Mouse (Mus musculus) MEL (cell line): ENCODE results near the gene Sergef. TPM values are rescaled to one million over a fixed set of nuclear protein-coding genes. Genes with fewer than 3 reads are reported as not detected.

ENCODE experiments used
- DNase-seq: peaks from one replicate; pipeline ENCODE4 v3.0.0; 2011; ENCODE audit warnings: low read depth, low spot score
- H3K27ac ChIP-seq: 2 replicates; pipeline ENCODE4 v1.5.1; 2012; ENCODE audit warnings: low read depth, mild to moderate bottlenecking, control low read depth, low read length, moderate library complexity; ENCODE audit not compliant: control insufficient read depth
- H3K27me3 ChIP-seq, 2 experiments: fragments of 150-350 bp in 1 of 2; sonication (generic) in 1 of 2; 2 replicates each; pipeline ENCODE4 v1.6.1; 2012; ENCODE audit warnings: low read length in 2 of 2, mild to moderate bottlenecking in 2 of 2, improper control_type of control experiment in 1 of 2, moderate library complexity in 1 of 2; ENCODE audit not compliant: insufficient read depth in 2 of 2, control insufficient read depth in 1 of 2
- H3K36me3 ChIP-seq, 2 experiments: 2 replicates each; pipeline ENCODE4 v1.6.1; 2012 to 2014; ENCODE audit warnings: low read length in 2 of 2, improper control_type of control experiment in 1 of 2, inconsistent platforms in 1 of 2, mild to moderate bottlenecking in 1 of 2; ENCODE audit not compliant: insufficient read depth in 2 of 2, control insufficient read depth in 1 of 2
- H3K4me1 ChIP-seq, 2 experiments: fragments of 150-350 bp in 1 of 2; sonication (generic) in 1 of 2; 2 replicates each; pipeline ENCODE4 v1.6.1; 2012; ENCODE audit warnings: low read length in 2 of 2, improper control_type of control experiment in 1 of 2, mild to moderate bottlenecking in 1 of 2; ENCODE audit not compliant: insufficient read depth in 2 of 2, control insufficient read depth in 1 of 2
- H3K4me3 ChIP-seq, 2 experiments: fragments of 150-350 bp in 1 of 2; sonication (generic) in 1 of 2; 2 replicates each; pipeline ENCODE4 v1.5.1; 2012; ENCODE audit warnings: low read depth in 2 of 2, low read length in 2 of 2, mild to moderate bottlenecking in 2 of 2, moderate library complexity in 2 of 2, control low read depth in 1 of 2, improper control_type of control experiment in 1 of 2; ENCODE audit not compliant: control insufficient read depth in 1 of 2, insufficient read depth in 1 of 2
- H3K79me2 ChIP-seq: 2 replicates; pipeline ENCODE4 v1.6.1; 2012; ENCODE audit warnings: mild to moderate bottlenecking, low read length, moderate library complexity; ENCODE audit not compliant: control insufficient read depth, poor library complexity, insufficient read depth
- H3K9ac ChIP-seq: 2 replicates; pipeline ENCODE4 v1.6.1; 2012; ENCODE audit warnings: low read depth, mild to moderate bottlenecking, control low read depth, low read length, moderate library complexity; ENCODE audit not compliant: control insufficient read depth, poor library complexity, severe bottlenecking
- H3K9me3 ChIP-seq: fragments of 150-350 bp; sonication (generic); replicated peaks from 2 replicates; pipeline ENCODE4 v1.6.1; 2012; ENCODE audit warnings: mild to moderate bottlenecking, low read length, improper control_type of control experiment, moderate library complexity; ENCODE audit not compliant: insufficient read depth
- CHD2 ChIP-seq: IDR thresholded peaks from 2 replicates; pipeline ENCODE4 v1.6.1; 2011; ENCODE audit warnings: low read length, improper control_type of control experiment
- CTCF ChIP-seq, 3 experiments: IDR thresholded peaks in 2 of 3; conservative IDR thresholded peaks in 1 of 3; 2 replicates each; pipeline ENCODE4 v1.5.1; 2011 to 2012; ENCODE audit warnings: low read length in 3 of 3, low read depth in 2 of 3, mild to moderate bottlenecking in 2 of 3, improper control_type of control experiment in 1 of 3, inconsistent platforms in 1 of 3, mixed read lengths in 1 of 3, moderate library complexity in 1 of 3; ENCODE audit not compliant: control insufficient read depth in 1 of 3, insufficient read depth in 1 of 3, poor library complexity in 1 of 3, severe bottlenecking in 1 of 3
- ETS1 ChIP-seq: IDR thresholded peaks from 2 replicates; pipeline ENCODE4 v1.6.1; 2012; ENCODE audit warnings: low read depth, mild to moderate bottlenecking, inconsistent platforms, low read length, improper control_type of control experiment, moderate library complexity
- HCFC1 ChIP-seq: IDR thresholded peaks from 2 replicates; pipeline ENCODE4 v1.6.1; 2012; ENCODE audit warnings: low read depth, mild to moderate bottlenecking, inconsistent platforms, low read length, improper control_type of control experiment, moderate library complexity
- MAX ChIP-seq: IDR thresholded peaks from 2 replicates; pipeline ENCODE4 v1.6.1; 2011; ENCODE audit warnings: low read length, improper control_type of control experiment
- MEF2A ChIP-seq: IDR thresholded peaks from 2 replicates; pipeline ENCODE4 v1.6.1; 2014; ENCODE audit warnings: low read depth, mild to moderate bottlenecking, inconsistent platforms, low read length, improper control_type of control experiment; ENCODE audit not compliant: poor library complexity, insufficient replicate concordance, severe bottlenecking; ENCODE audit errors: extremely low read depth
- MXI1 ChIP-seq: IDR thresholded peaks from 2 replicates; pipeline ENCODE4 v1.6.1; 2011; ENCODE audit warnings: mild to moderate bottlenecking, low read depth, low read length, improper control_type of control experiment
- MYB ChIP-seq: IDR thresholded peaks from 2 replicates; pipeline ENCODE4 v1.6.1; 2011; ENCODE audit warnings: mild to moderate bottlenecking, low read depth, low read length, improper control_type of control experiment
- MYC ChIP-seq: IDR thresholded peaks from 2 replicates; pipeline ENCODE4 v1.6.1; 2011; ENCODE audit warnings: low read depth, mild to moderate bottlenecking, low read length, improper control_type of control experiment, moderate library complexity
- POLR2AphosphoS2 ChIP-seq: IDR thresholded peaks from 2 replicates; pipeline ENCODE4 v1.6.1; 2011; ENCODE audit warnings: low read length, improper control_type of control experiment
- POLR2AphosphoS5 ChIP-seq: IDR thresholded peaks from 2 replicates; pipeline ENCODE4 v1.6.1; 2012; ENCODE audit warnings: low read depth, borderline replicate concordance, mild to moderate bottlenecking, inconsistent platforms, low read length, moderate library complexity, mixed read lengths
- RAD21 ChIP-seq: IDR thresholded peaks from 2 replicates; pipeline ENCODE4 v1.6.1; 2011; ENCODE audit warnings: mild to moderate bottlenecking, low read depth, low read length, improper control_type of control experiment
- SMC3 ChIP-seq: IDR thresholded peaks from 2 replicates; pipeline ENCODE4 v1.6.1; 2011; ENCODE audit warnings: low read depth, low read length, improper control_type of control experiment
- TAL1 ChIP-seq: IDR thresholded peaks from 2 replicates; pipeline ENCODE4 v1.6.1; 2012; ENCODE audit warnings: mild to moderate bottlenecking, inconsistent platforms, low read length, moderate library complexity, mixed read lengths
- USF1 ChIP-seq: IDR thresholded peaks from 2 replicates; pipeline ENCODE4 v1.6.1; 2014; ENCODE audit warnings: low read depth, mild to moderate bottlenecking, inconsistent platforms, low read length, improper control_type of control experiment, moderate library complexity
- USF2 ChIP-seq, 2 experiments: IDR thresholded peaks; 2 replicates each; pipeline ENCODE4 v1.6.1; 2011 to 2012; ENCODE audit warnings: improper control_type of control experiment in 2 of 2, low read length in 2 of 2, borderline replicate concordance in 1 of 2, inconsistent platforms in 1 of 2, low read depth in 1 of 2, mild to moderate bottlenecking in 1 of 2; ENCODE audit not compliant: insufficient read depth in 1 of 2
- ZC3H11A ChIP-seq: IDR thresholded peaks from 2 replicates; pipeline ENCODE4 v1.6.1; 2012; ENCODE audit warnings: low read depth, mild to moderate bottlenecking, inconsistent platforms, low read length, improper control_type of control experiment
- ZMIZ1 ChIP-seq: IDR thresholded peaks from 2 replicates; pipeline ENCODE4 v1.6.1; 2012; ENCODE audit warnings: low read depth, mild to moderate bottlenecking, inconsistent platforms, low read length, improper control_type of control experiment, moderate library complexity
- ZNF384 ChIP-seq: IDR thresholded peaks from 2 replicates; pipeline ENCODE4 v1.6.1; 2012; ENCODE audit warnings: low read depth, mild to moderate bottlenecking, inconsistent platforms, low read length, improper control_type of control experiment
- polyA plus RNA-seq, 2 experiments: library from polyadenylated mRNA; stranded (reverse) in 1 of 2; unstranded in 1 of 2; fragments of >175 nt in 1 of 2; fragments of >200 nt in 1 of 2; gene quantifications; 2 replicates each; pipeline versions ENCODE4 v1.2.1 to v1.2.4; 2012; ENCODE audit warnings: low replicate concordance in 2 of 2, low read depth in 1 of 2; ENCODE audit not compliant: insufficient read length in 2 of 2, insufficient read depth in 1 of 2, missing spikeins in 1 of 2
- total RNA-seq: library from RNA; depleted of rRNA; stranded (reverse); fragments of 300-350 nt; gene quantifications from 2 replicates; pipeline ENCODE4 v1.2.3, GENCODE M21; 2012

The Sergef gene
- total and polyA plus RNA-seq, 3 experiments = 7.6 to 11.7 TPM; not detected in 1

GRCm38 (mm10) chr7:46672160-46672672 lies 32.6 kb upstream of the Sergef start, which contains the start of gene Tph1:
TSS of gene Tph1 (minus strand) at chr7:46672537.
- no peaks in the 10 kb centered on the region for H3K79me2 ChIP-seq
- peaks cover 13 to 30% of the 10 kb centered on the region in 2 experiments for H3K4me1 ChIP-seq
- no peak within 1 kb of the TSS for H3K27ac ChIP-seq
- no peaks in the 10 kb centered on the region for H3K27me3 ChIP-seq
- H3K36me3 ChIP-seq = peaks cover 0 to 14% of the 10 kb centered on the region in 2 experiments; a peak in 2 of 4 replicates
- TF ChIP-seq ZNF384 (no peak), ETS1 (no peak), POLR2AphosphoS2 (no peak), TAL1 (no peak), CTCF (IDR thresholded peaks at IDR 0.05 in 2 of 3, conservative IDR thresholded peaks at IDR 0.05 in 1 of 3; ENCODE audit: control insufficient read depth in 1 of 3, insufficient read depth in 1 of 3, low read depth in 2 of 3, low read length in 3 of 3, poor library complexity in 1 of 3, severe bottlenecking in 1 of 3) (no peak), POLR2AphosphoS5 (no peak), USF2 (IDR thresholded peaks at IDR 0.05; ENCODE audit: borderline replicate concordance in 1 of 2, insufficient read depth in 1 of 2, low read depth in 1 of 2, low read length in 2 of 2) (no peak)
- no peak within 1 kb of the TSS for H3K9ac ChIP-seq
- no peak within 1 kb of the TSS for H3K4me3 ChIP-seq
- no peaks in the 10 kb centered on the region for H3K9me3 ChIP-seq
- DNase-seq = no peak

- TF ChIP-seq ZMIZ1 = no peak
- TF ChIP-seq POLR2AphosphoS5 = no peak
- TF ChIP-seq MAX = no peak
- no peak for TF ChIP-seq CTCF (IDR thresholded peaks at IDR 0.05 in 2 of 3, conservative IDR thresholded peaks at IDR 0.05 in 1 of 3; ENCODE audit: control insufficient read depth in 1 of 3, insufficient read depth in 1 of 3, low read depth in 2 of 3, low read length in 3 of 3, poor library complexity in 1 of 3, severe bottlenecking in 1 of 3)
- TF ChIP-seq POLR2AphosphoS2 = no peak
- H3K27me3 ChIP-seq = no peaks in the 10 kb centered on the region
- DNase-seq = no peak
- H3K4me1 ChIP-seq = peaks cover 3 to 19% of the 10 kb centered on the region in 2 experiments; a peak in 2 of 4 replicates
- H3K27ac ChIP-seq = no peak overlapping the region
- H3K9ac ChIP-seq = no peak overlapping the region
- H3K4me3 ChIP-seq = no peak overlapping the region
- H3K36me3 ChIP-seq = peaks cover 0 to 3% of the 10 kb centered on the region in 2 experiments; a peak in 2 of 4 replicates
- no peaks in the 10 kb centered on the region for H3K9me3 ChIP-seq
- H3K79me2 ChIP-seq = no peaks in the 10 kb centered on the region
Measured at GRCm38 (mm10) chr7:46667256-46667655, 27.6 kb upstream of the Sergef start.

GRCm38 (mm10) chr7:46665236-46665635 lies 25.6 kb upstream of the Sergef start:
- no peaks in the 10 kb centered on the region for H3K79me2 ChIP-seq
- H3K27me3 ChIP-seq = no peaks in the 10 kb centered on the region
- no peaks in the 10 kb centered on the region for H3K9me3 ChIP-seq
- DNase-seq = peak; percentile 62
- H3K27ac ChIP-seq = no peak overlapping the region
- H3K4me3 ChIP-seq = no peak overlapping the region
- TF ChIP-seq CHD2 (no peak), SMC3 (peak; percentile 78), ZC3H11A (0 out of 2 replicates have a peak, but pooled peaks have one; percentile 28), HCFC1 (no peak), MEF2A (no peak), MYC (peak; percentile 92), USF1 (no peak), RAD21 (peak; percentile 45), MXI1 (peak; percentile 71), MAX (peak; percentile 81), ZMIZ1 (no peak), CTCF (IDR thresholded peaks at IDR 0.05 in 2 of 3, conservative IDR thresholded peaks at IDR 0.05 in 1 of 3; ENCODE audit: control insufficient read depth in 1 of 3, insufficient read depth in 1 of 3, low read depth in 2 of 3, low read length in 3 of 3, poor library complexity in 1 of 3, severe bottlenecking in 1 of 3) (peak; percentile 82 to 93 (median 87)), MYB (no peak)
- H3K36me3 ChIP-seq = no peaks in the 10 kb centered on the region
- H3K9ac ChIP-seq = no peak overlapping the region
- peaks cover 0 to 6% of the 10 kb centered on the region in 2 experiments; a peak in 1 of 4 replicates for H3K4me1 ChIP-seq
